Mouse (Mus musculus): ENCODE data around the gene Rpl23a.

- TF ChIP-seq CTCF (IDR thresholded peaks at IDR 0.05; ENCODE audit: control insufficient read depth, insufficient read depth, low read length) (peak; percentile 99), POLR2A (IDR thresholded peaks at IDR 0.05; ENCODE audit: borderline replicate concordance, control insufficient read depth, low read depth, low read length) (no peak)
These were observed 24.3 kb downstream of the Rpl23a start for GRCm38 (mm10) chr11:78159096-78159495.

Data from bone marrow, adult 2 months (tissue).